Mouse (Mus musculus): ENCODE results near the gene Pm20d1. TPM values are rescaled to one million over a fixed set of nuclear protein-coding genes. Genes with fewer than 3 reads are reported as not detected.
A peak's percentile ranks its signal among the peaks of the same experiment; 100 is the strongest.
"Not testable (repeated sequence)": the region's sequence is repeated elsewhere in the genome, so short reads cannot be mapped to it uniquely, and the experiment has no call there.

Gene Pm20d1
- polyA plus RNA-seq, 1 experiment from 2014 or later: 1.8 TPM

DNA sequence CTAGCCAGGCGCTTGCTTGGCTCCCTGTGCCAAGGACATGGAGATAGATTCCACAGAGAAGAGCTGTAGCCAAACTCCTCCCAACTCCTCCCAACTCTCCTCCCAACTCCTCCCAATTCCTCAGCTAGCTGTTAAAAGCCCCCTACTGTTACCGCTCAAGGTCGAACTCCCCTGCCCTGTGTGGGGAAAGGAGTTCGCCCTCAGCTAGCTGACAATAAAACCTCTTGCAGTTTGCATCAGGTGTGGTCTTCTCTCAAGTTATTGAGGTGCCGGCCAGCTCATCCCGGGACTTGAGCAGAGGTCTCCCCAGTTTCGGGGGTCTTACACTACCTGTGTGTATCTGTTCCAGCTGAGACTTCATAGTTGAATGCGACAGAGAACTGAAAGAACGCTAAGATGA is 23.2 kb downstream of the Pm20d1 start:
- not testable (repeated sequence) for H3K36me3 ChIP-seq; H3K9ac ChIP-seq; H3K27ac ChIP-seq; H3K4me3 ChIP-seq; ATAC-seq (replicated peaks; ENCODE audit: insufficient number of reproducible peaks, insufficient read depth, low FRiP score, low read depth); H3K4me2 ChIP-seq; H3K9me3 ChIP-seq (replicated peaks); H3K4me1 ChIP-seq (replicated peaks); H3K27me3 ChIP-seq
- WGBS: 69% methylated on average over 9 of the region's 9 CpGs

DNA sequence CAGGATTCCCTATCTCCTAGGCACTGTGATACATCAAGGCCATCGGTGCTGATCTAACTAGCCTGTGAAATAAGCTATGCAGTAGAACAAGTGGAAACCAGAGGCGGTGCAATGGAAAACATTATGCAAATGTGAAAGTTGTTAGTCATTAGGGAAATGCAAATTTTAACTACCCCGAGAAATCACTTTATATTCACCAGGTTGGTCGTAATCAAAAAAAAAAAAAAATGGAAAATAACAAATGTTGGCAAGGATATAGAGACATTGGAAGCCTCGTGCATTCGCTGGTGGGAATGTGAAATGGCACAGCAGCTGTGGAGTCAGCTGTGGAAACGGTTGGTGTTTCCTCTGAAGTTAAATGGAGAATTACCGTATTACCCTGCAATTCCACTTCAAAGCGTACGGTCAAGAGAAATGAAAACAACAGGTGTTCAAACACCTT is 23.7 kb downstream of the Pm20d1 start:
- ATAC-seq (replicated peaks; ENCODE audit: insufficient number of reproducible peaks, insufficient read depth, low FRiP score, low read depth): no peak
- Histone ChIP-seq H3K9me3 (replicated peaks) (peaks cover 8% of the 10 kb centered on the region; the same call in 1 of the 2 replicates), H3K4me2 (no peak overlapping the region), H3K27ac (no peak overlapping the region), H3K27me3 (no peaks in the 10 kb centered on the region), H3K4me3 (no peak overlapping the region), H3K4me1 (replicated peaks) (no peaks in the 10 kb centered on the region), H3K9ac (no peak overlapping the region), H3K36me3 (no peaks in the 10 kb centered on the region)
- 82% methylated on average over 10 of the region's 10 CpGs for WGBS

DNA sequence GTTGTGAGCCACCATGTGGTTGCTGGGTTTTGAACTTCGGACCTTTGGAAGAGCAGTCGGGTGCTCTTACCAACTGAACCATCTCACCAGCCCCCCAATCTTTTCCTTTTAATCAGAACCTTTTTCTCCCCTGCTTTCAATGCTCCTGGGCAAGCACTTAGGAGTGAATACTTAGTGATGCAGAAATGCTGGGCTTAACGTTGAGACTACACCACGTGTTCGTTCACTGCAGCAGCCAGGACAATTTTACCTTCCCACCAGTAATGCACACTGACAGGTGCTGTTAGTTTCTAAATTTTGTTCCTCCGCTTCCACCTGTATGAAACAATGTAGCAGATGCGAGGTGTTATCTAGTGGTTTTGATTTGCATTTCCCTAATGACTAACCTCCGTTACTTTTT is 25.1 kb downstream of the Pm20d1 start:
- H3K4me3 ChIP-seq: no peak overlapping the region
- no peak for ATAC-seq (replicated peaks; ENCODE audit: insufficient number of reproducible peaks, insufficient read depth, low FRiP score, low read depth)
- 76% methylated on average over 8 of the region's 8 CpGs for WGBS
- H3K9ac ChIP-seq: no peak overlapping the region
- no peaks in the 10 kb centered on the region for H3K36me3 ChIP-seq
- no peaks in the 10 kb centered on the region for H3K27me3 ChIP-seq
- H3K27ac ChIP-seq: no peak overlapping the region
- peaks cover 8% of the 10 kb centered on the region; the same call in 1 of the 2 replicates for H3K9me3 ChIP-seq (replicated peaks)
- H3K4me2 ChIP-seq: no peak overlapping the region
- H3K4me1 ChIP-seq (replicated peaks): peaks cover 4% of the 10 kb centered on the region

DNA sequence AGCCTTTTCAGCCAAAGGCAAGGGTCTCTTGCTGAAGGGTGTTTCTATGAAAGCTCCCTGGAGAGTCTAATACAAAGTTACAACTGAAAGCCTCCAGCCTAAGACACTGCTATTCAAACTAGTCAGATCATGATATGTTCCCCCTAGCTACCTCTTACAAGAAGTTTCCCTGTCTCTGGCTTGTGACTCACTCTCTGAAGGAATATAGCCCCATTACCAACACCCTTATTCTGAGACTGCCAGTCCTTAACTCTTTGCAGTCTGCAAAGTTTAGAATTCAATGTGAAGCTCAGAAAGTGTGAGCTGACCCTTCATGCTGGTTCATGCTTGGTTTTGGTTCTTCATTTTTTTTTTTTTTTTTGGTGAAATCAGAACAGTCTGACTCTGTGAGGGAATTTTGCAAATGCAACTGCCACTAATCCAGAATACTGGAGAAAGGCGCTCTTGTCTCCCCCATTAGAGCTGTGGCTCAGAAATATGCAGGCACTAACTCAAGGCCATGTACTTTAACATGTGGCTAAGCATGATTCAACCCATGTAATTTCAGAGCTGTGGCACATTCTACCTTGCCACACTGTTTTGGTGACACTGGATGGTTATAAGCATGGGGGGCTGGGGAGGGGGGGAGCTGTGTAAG is 25.8 kb downstream of the Pm20d1 start:
- H3K4me3 ChIP-seq: no peak overlapping the region
- H3K4me1 ChIP-seq (replicated peaks): peaks cover 5% of the 10 kb centered on the region
- H3K27me3 ChIP-seq: no peaks in the 10 kb centered on the region
- H3K27ac ChIP-seq: no peak overlapping the region
- peaks cover 8% of the 10 kb centered on the region; the same call in 1 of the 2 replicates for H3K9me3 ChIP-seq (replicated peaks)
- H3K4me2 ChIP-seq: no peak overlapping the region
- 91% methylated on average over 1 of the region's 1 CpGs for WGBS
- H3K36me3 ChIP-seq: no peaks in the 10 kb centered on the region
- no peak for ATAC-seq (replicated peaks; ENCODE audit: insufficient number of reproducible peaks, insufficient read depth, low FRiP score, low read depth)
- H3K9ac ChIP-seq: no peak overlapping the region

GRCm38 (mm10) chr1:131823563-131823962 is 26.4 kb downstream of the Pm20d1 start:
- ATAC-seq (replicated peaks; ENCODE audit: insufficient number of reproducible peaks, insufficient read depth, low FRiP score, low read depth): no peak
- WGBS: 39% methylated on average over 5 of the region's 5 CpGs
- Histone ChIP-seq H3K9ac (no peak overlapping the region), H3K27me3 (no peaks in the 10 kb centered on the region), H3K4me1 (replicated peaks) (peaks cover 5% of the 10 kb centered on the region), H3K4me3 (no peak overlapping the region), H3K36me3 (no peaks in the 10 kb centered on the region), H3K27ac (no peak overlapping the region), H3K9me3 (replicated peaks) (peaks cover 8% of the 10 kb centered on the region; the same call in 1 of the 2 replicates), H3K4me2 (no peak overlapping the region)

DNA sequence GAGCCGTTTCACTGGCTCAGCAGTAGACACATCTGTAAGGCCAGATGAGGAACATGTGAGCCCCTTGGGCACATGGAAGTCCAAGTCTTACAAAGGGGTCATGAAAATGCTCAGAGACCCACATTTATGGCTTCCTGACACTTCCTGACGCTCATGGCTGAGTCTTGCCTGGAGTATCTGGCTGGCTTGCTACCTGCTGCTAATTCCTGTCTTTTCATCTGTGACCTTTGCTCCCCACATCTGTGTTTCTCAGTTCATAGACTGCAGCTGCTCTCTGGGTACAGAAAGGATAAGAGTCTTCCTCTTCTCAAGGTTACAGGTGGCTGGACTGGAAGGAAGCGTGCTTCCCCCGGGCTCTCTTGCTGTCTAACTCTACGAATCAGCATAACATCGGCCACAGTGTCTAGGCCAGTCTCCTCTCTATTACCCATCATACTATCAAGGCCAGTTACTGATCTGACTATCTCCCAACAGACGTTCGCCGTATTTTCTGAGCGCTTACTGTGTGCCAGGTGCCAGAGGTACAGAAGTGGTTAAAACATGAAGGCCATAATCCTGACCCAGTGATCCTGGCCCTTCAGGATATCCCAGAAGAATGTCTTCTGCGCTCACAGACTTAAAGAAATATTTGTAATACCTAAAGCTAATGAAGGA is 27.5 kb downstream of the Pm20d1 start:
- Histone ChIP-seq H3K9me3 (replicated peaks) (no peaks in the 10 kb centered on the region), H3K27me3 (no peaks in the 10 kb centered on the region), H3K9ac (no peak overlapping the region), H3K4me2 (no peak overlapping the region), H3K36me3 (no peaks in the 10 kb centered on the region), H3K4me3 (no peak overlapping the region), H3K27ac (no peak overlapping the region), H3K4me1 (replicated peaks) (peaks cover 12% of the 10 kb centered on the region)
- ATAC-seq (replicated peaks; ENCODE audit: insufficient number of reproducible peaks, insufficient read depth, low FRiP score, low read depth): no peak
- WGBS: 84% methylated on average over 11 of the region's 11 CpGs

GRCm38 (mm10) chr1:131827207-131827786 is 30.1 kb downstream of the Pm20d1 start, which contains the start of gene Slc41a1:
TSS of gene Slc41a1 (plus strand) at chr1:131827493.
- WGBS: 4% methylated on average over 25 of the region's 25 CpGs
- peak; percentile 16 for ATAC-seq (replicated peaks; ENCODE audit: insufficient number of reproducible peaks, insufficient read depth, low FRiP score, low read depth)

DNA sequence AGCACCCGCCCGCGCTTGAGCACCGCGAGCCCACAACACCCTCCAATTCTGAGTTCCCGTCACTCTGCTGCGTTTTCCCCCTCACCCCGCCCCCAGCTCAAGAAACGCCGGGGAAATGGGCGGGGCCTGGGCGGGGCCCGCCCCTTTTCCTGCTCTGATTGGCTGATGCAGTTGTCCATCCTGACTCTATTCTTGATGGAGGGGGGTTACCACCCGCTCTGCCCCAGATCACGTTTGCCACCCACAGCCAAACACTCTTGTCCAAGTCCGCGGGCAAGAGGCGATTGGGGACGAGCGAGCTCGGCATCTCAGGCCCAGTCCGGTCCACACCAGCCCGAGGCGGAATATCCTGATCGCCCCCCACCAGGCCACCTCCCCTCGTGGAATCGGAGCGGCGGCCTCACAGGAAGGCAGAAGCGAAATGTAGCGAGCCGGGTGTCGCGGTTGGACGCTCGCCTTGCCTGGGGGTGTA is 30.6 kb downstream of the Pm20d1 start:
- WGBS: under 1% methylated on average over 36 of the region's 36 CpGs
- Histone ChIP-seq H3K36me3 (no peaks in the 10 kb centered on the region; the same call in 1 of the 2 replicates), H3K9ac (peak overlapping the region; percentile 77), H3K4me2 (peak overlapping the region; percentile 75), H3K27me3 (no peaks in the 10 kb centered on the region), H3K27ac (peak overlapping the region; percentile 86), H3K9me3 (replicated peaks) (no peaks in the 10 kb centered on the region), H3K4me1 (replicated peaks) (peaks cover 12% of the 10 kb centered on the region), H3K4me3 (peak overlapping the region; percentile 86)
- ATAC-seq (replicated peaks; ENCODE audit: insufficient number of reproducible peaks, insufficient read depth, low FRiP score, low read depth): peak; percentile 94

More at GRCm38 (mm10) chr1:131827207-131827786, 30.1 kb downstream of the Pm20d1 start, which contains the start of gene Slc41a1:
- no peaks in the 10 kb centered on the region for H3K27me3 ChIP-seq
- H3K9ac ChIP-seq: peak within 1 kb of the TSS; percentile 77
- H3K4me2 ChIP-seq: peak within 1 kb of the TSS; percentile 75
- peak within 1 kb of the TSS; percentile 86 for H3K27ac ChIP-seq
- H3K4me1 ChIP-seq (replicated peaks): peaks cover 12% of the 10 kb centered on the region
- H3K36me3 ChIP-seq: no peaks in the 10 kb centered on the region; the same call in 1 of the 2 replicates
- H3K9me3 ChIP-seq (replicated peaks): no peaks in the 10 kb centered on the region
- H3K4me3 ChIP-seq: peak within 1 kb of the TSS; percentile 86

GRCm38 (mm10) chr1:131828297-131829126 is 31.3 kb downstream of the Pm20d1 start:
- Histone ChIP-seq H3K27ac (peak overlapping the region; percentile 86), H3K9me3 (replicated peaks) (no peaks in the 10 kb centered on the region), H3K9ac (peak overlapping the region; percentile 77), H3K36me3 (no peaks in the 10 kb centered on the region; the same call in 1 of the 2 replicates), H3K4me2 (peak overlapping the region; percentile 75), H3K4me3 (peak overlapping the region; percentile 86), H3K27me3 (no peaks in the 10 kb centered on the region), H3K4me1 (replicated peaks) (peaks cover 12% of the 10 kb centered on the region)
- ATAC-seq (replicated peaks; ENCODE audit: insufficient number of reproducible peaks, insufficient read depth, low FRiP score, low read depth): peak; percentile 54
- 1% methylated on average over 22 of the region's 22 CpGs for WGBS

GRCm38 (mm10) chr1:131829279-131829678 is 32.1 kb downstream of the Pm20d1 start:
- Histone ChIP-seq H3K9me3 (replicated peaks) (no peaks in the 10 kb centered on the region), H3K27ac (no peak overlapping the region), H3K4me2 (peak overlapping the region; percentile 75), H3K9ac (peak overlapping the region; percentile 77; the same call in 1 of the 2 replicates), H3K27me3 (no peaks in the 10 kb centered on the region), H3K4me1 (replicated peaks) (peaks cover 12% of the 10 kb centered on the region), H3K36me3 (no peaks in the 10 kb centered on the region; the same call in 1 of the 2 replicates), H3K4me3 (peak overlapping the region; percentile 86)
- WGBS: 42% methylated on average over 5 of the region's 5 CpGs
- ATAC-seq (replicated peaks; ENCODE audit: insufficient number of reproducible peaks, insufficient read depth, low FRiP score, low read depth): no peak

Measured in heart, embryonic 15.5 days (tissue).